Mouse (Mus musculus) left cerebral cortex, postnatal 14 days (tissue): ENCODE data around the gene Appbp2. TPM values are rescaled to one million over a fixed set of nuclear protein-coding genes. Genes with fewer than 3 reads are reported as not detected.

Source experiments
- DNase-seq, 2 experiments: peaks; one replicate each; pipeline ENCODE4 v3.0.0; 2021 to 2022; ENCODE audit warnings: low spot score in 2 of 2, mixed read lengths in 1 of 2
- intact Hi-C: fragments of 180-260 bp; cut with DNase I; formaldehyde crosslinking; loops from one replicate; pipeline ENCODE4 v1.15.1; 2025
- long read RNA-seq, 2 experiments: library from polyadenylated mRNA; stranded (forward); transcript quantifications; one replicate each; pipeline ENCODE4 v2.0.0; 2021
- total RNA-seq, 2 experiments: library from RNA; stranded (reverse); gene quantifications; 2 replicates each; pipeline ENCODE4 v1.2.3; 2021

Gene Appbp2
- total RNA-seq, result 10 to 100 TPM; 62.9 to 65.2 TPM
- long read RNA-seq, experiment 1, full-length matches to known transcripts, result 40 of 62 reads
- long read RNA-seq, experiment 1, partial matches to known transcripts, result 2 of 62 reads
- long read RNA-seq, experiment 1, other reads (novel, unspliced or antisense), result 20 of 62 reads
- long read RNA-seq, experiment 2, full-length matches to known transcripts, result 34 of 41 reads
- long read RNA-seq, experiment 2, partial matches to known transcripts, result 5 of 41 reads
- long read RNA-seq, experiment 2, other reads (novel, unspliced or antisense), result 2 of 41 reads

DNA sequence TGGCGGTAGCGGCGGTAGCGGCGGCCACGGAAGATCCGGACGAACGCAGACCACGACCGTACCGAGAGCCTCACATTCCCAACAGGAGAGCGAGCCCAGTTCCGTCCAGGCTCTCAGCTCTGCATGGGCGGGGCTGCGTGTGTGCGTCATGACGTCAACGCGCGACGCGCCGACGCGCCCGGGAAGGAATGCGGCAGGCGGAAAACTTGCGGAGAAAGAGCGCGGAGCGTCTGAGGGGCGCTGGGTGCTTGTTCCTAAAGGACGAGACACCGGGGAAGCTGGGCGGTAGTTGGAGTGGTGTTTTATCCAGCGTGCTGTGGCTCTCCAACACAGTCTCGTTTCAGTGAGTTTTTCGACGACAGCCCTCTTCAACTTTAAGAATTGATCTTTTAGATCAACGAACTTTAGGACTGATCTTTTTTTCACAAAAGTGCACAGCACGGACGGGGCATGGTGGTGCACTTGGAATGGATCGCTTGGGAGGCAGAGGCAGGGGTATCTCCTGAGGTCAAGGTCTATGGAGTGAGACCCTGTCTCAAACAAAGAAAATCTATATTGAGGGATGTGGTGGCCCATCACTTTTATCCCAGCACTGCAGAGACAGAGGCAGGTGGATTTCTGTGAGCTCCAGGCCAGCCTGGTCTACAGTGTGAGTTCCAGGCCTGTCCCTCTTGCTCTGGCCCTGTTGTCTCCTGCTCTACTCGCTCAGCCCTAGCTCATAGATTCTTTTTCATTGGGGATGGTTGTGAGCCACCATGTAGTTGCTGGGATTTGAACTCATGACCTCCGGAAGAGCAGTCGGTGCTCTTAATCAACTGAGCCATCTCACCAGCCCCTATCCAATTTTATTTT is at the start of gene Appbp2:
Appbp2 (minus strand) TSS at position 141 of the 852 bp plus-strand sequence.
- peak; percentile 88 to 91 for DNase-seq
- intact Hi-C loops, result loop anchor here (5.0 kb wide), 1 partner anchor 77 kb away; the partner anchor contains the start of gene Ppm1d

- DNase-seq, result no peak
- intact Hi-C loops, result no loop called here
Measured at GRCm38 (mm10) chr11:85281219-85281878, 46.4 kb upstream of the Appbp2 start.

DNA sequence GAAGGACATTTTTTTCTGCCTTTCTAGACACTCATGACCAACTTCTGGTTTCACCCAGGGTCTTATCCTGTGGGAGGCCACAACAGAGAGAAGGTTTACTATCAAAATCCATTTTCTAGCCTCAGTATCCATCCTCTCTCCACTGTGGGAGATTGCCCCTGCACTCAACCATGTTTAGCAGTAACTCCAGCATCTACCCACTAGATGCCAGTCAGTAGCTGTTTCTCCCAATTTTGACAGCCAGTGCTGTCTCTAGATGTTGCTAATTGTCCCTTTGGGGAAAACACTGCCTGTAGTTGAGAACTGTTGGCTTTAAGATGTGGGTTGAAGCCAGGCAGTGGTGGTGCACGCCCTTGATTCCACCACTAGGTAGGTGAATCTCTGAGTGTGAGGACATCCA is 43.2 kb upstream of the Appbp2 start:
- intact Hi-C loops, result no loop called here
- no peak for DNase-seq

DNA sequence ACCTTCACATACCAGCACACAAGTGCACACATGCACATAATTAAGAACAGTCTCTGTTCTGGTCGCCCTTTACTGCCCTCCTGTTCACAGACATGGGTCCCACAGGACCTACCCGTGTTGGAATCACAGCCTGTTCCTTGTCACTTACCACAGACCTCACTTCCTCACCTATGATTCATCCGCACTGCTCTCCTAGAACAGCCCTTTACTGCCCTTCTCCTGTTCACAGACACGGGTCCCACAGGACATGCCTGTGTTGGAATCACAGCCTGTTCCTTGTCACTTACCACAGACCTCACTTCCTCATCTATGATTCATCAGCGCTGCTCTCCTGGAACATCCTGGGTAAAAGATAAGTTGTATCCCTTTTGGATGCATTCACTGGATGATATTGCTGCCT is 42.7 kb upstream of the Appbp2 start:
- DNase-seq, result no peak

DNA sequence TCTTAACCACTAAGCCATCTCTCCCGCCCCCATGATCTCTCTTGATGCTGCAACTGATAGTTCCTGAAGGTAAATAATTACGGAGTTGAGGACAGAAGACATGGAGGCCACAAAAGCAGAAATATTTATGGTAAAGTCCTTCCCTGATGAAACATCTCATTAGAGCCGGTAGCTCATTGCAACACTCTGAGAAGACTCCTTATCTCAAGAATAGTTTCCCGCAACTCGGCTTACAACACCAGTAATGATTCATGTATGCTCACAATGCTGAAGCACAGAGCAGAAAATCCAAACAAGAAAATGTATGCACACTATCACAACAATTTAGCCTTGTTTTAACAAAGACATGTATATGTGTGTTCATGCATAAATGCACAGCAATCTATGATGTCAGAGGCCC is 40.2 kb upstream of the Appbp2 start:
- intact Hi-C loops, result no loop called here

More for the DNA sequence above, 42.7 kb upstream of the Appbp2 start:
- intact Hi-C loops, result no loop called here

DNA sequence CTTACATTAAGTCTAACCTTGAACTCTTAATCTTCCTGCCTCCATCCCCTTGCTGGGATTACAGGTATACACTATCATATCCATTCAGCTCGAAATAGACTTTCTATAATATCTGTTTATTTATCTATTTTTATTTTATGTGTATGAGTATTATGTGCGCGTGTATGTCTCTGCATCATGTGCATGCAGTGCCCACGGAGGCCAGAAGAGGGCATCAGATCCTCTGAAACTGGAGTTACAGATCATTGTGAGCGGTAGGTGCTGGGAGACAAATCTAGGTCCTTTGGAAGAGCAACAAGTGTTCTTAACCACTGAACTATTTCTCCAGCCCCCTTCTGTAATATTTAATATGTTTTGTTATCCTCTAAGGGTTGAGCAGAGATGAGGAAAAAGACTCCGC is 38.4 kb upstream of the Appbp2 start:
- intact Hi-C loops, result no loop called here
- DNase-seq, result no peak

More for the DNA sequence above, 40.2 kb upstream of the Appbp2 start:
- DNase-seq, result no peak

GRCm38 (mm10) chr11:85270631-85271030 is 35.7 kb upstream of the Appbp2 start:
- peak; percentile 9 for DNase-seq
- intact Hi-C loops, result no loop called here

DNA sequence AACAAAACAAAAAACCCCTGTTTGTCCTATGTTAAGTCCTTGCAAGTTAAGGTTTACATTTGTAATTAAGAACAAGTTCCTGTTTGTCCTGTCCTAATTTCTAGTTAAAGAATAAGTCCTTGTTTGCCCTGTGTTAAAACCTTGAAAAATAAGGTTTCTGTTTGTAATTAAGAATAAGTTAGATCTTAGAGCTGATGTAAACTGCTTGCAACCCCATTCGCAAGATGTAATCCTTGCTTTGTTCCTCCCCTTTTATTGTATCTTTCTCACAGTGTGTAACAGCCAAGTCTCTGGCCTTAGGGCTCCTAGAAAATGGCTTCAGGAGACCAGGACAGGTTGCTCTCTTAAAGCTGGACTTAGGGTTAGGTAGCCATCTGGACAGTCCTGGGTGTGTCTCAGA is 32.5 kb upstream of the Appbp2 start:
- no peak for DNase-seq
- intact Hi-C loops, result no loop called here

GRCm38 (mm10) chr11:85264635-85265034 is 29.7 kb upstream of the Appbp2 start:
- intact Hi-C loops, result loop anchor here (5.0 kb wide), 1 partner anchor 92 kb away; the partner anchor contains the start of gene 1700125H20Rik
- no peak for DNase-seq

- DNase-seq, result peak; percentile 55 to 76
- intact Hi-C loops, result loop anchor here (5.0 kb wide), 1 partner anchor 89 kb away; the partner anchor contains the start of gene 1700125H20Rik
Measured at GRCm38 (mm10) chr11:85261192-85261591, 26.3 kb upstream of the Appbp2 start.

- intact Hi-C loops, result no loop called here
- DNase-seq, result no peak
Measured at GRCm38 (mm10) chr11:85258966-85259365, 24.0 kb upstream of the Appbp2 start.

- intact Hi-C loops, result no loop called here
- DNase-seq, result no peak
Measured at GRCm38 (mm10) chr11:85255471-85256027, 20.6 kb upstream of the Appbp2 start.

DNA sequence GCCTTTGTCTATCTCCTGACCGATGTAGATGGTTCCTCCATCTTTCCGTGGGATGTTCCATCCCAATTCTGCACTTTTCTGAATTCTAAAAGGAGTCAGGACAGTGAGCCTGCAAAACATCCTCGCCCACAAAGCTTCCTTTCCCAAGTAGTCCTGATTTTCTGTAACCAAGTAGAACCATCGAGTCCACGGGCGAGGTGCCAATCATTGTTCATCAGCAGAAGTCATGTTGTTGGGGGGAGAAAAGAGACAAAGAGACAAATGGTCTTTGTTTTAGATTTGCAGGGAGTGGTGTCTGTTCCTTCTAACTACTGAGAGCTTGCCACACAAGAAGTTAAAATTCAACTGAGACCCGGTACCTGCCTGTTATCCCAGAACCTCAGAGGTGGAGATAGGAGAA is 18.7 kb upstream of the Appbp2 start:
- DNase-seq, result no peak
- intact Hi-C loops, result no loop called here

GRCm38 (mm10) chr11:85253006-85253405 is 18.1 kb upstream of the Appbp2 start:
- DNase-seq, result no peak
- intact Hi-C loops, result no loop called here

DNA sequence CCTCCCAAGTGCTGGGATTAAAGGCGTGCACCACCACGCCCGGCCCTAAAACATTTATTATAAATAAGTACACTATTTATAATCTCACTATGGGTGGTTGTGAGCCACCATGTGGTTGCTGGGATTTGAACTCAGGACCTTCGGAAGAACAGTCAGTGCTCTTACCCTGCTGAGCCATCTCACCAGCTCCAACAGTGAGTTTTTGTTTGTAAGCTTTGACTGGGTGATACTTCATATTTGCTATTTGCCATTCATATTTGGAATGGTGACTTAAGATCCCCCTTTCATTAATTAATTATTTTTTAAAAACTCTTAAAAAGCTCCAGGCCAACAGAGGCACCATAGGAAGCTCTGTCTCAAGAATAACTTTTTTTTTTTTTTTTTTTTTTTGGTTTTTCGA is 17.0 kb upstream of the Appbp2 start:
- intact Hi-C loops, result no loop called here
- no peak for DNase-seq

GRCm38 (mm10) chr11:85250467-85250866 is 15.5 kb upstream of the Appbp2 start:
- DNase-seq, result no peak
- intact Hi-C loops, result no loop called here

- intact Hi-C loops, result no loop called here
- DNase-seq, result no peak
Measured at GRCm38 (mm10) chr11:85249338-85249737, 14.4 kb upstream of the Appbp2 start.

GRCm38 (mm10) chr11:85248151-85248550 is 13.2 kb upstream of the Appbp2 start:
- intact Hi-C loops, result no loop called here
- no peak for DNase-seq

- intact Hi-C loops, result no loop called here
- no peak for DNase-seq
Measured at GRCm38 (mm10) chr11:85241226-85241625, 6.3 kb upstream of the Appbp2 start.

DNA sequence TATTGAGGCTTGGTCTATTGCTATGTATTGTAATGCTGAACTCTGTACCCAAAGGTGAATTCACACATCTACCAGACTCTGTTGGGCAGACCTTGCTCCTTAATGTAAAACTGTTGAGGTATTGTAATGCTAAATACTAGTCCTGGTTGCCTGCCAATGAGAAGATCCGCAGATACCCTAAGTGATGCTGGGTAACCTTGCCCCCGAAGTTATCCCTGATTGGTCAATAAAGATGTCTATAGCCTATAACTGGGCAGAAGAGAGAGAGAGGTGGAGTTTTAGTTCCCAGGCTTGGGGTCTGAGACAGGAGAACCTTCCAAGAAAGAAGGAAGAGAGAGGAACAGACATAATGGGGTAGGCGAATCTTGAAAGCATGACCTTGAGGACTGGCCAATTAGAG is 5.3 kb upstream of the Appbp2 start:
- intact Hi-C loops, result no loop called here
- no peak for DNase-seq
